Mouse (Mus musculus) gastrocnemius, adult 18-20 months (tissue): ENCODE data around the gene Rhobtb3. TPM values are rescaled to one million over a fixed set of nuclear protein-coding genes. Genes with fewer than 3 reads are reported as not detected.
"Not testable (repeated sequence)": the region's sequence is repeated elsewhere in the genome, so short reads cannot be mapped to it uniquely, and the experiment has no call there.

ENCODE experiments used
- DNase-seq: peaks from one replicate; pipeline ENCODE4 v3.0.0; 2021; ENCODE audit warnings: low spot score
- total RNA-seq, 2 experiments: library from RNA; stranded (reverse); gene quantifications; 2 replicates each; pipeline ENCODE4 v1.2.3; 2021

The Rhobtb3 gene
- total RNA-seq, 2 experiments from 2014 or later = 15.4 to 19.0 TPM

DNA sequence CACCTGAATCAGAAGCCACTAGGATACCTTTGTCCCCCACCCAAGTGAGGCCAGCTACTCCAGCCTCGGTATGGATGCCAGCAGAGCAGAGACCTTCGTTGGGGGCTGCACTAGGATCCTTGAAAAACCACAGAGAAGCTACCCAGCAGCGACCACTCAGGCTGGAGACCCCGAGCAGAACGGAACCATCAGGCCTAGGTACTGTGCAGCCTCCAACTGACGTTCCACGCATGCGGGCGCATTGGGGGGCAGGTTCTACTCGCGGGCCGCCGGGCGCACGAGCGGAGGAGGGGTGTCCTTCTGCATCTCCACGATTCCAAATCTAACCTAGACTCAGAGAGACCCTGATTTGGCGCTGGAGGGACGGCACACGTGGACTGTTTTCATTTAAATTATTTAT, 13.7 kb downstream of the Rhobtb3 start:
- no peak for DNase-seq

DNA sequence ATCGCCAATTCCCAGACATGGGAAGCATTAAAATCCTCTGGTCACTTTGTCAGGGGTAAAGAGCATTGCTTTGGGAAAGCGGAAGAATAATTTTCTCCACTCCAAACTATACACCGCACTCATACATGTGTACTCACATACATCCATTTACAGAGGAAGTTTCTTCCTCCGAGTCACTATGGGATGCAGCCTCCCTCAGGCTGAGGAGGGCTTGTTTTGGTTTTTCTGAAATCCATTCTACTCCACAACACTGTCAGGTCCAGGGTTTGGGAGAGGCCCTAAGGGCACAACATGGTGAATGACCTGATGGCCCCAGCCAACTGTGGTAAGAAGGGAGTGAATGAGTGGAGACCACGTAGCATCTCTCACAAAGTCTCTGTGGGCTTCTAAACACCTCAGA, 14.7 kb downstream of the Rhobtb3 start:
- DNase-seq = not testable (repeated sequence)

DNA sequence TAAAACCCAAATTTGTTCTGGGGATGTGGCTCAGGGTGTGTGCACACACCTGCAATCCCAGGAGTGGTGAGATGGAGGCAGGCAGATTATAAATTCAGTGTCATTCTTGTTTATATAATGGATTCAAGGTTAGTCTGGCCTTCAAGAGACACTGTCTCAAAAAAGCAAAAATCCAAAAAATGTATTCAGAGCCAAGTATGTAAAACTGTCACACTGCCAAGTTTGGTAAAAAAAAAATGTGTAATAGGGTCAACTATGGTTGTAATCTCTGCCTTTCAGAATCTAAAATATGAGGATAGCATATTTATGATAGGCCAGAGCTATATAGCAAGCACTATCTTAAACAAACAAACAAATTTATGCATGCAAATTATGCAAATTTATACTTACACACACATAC, 15.8 kb downstream of the Rhobtb3 start:
- no peak for DNase-seq

DNA sequence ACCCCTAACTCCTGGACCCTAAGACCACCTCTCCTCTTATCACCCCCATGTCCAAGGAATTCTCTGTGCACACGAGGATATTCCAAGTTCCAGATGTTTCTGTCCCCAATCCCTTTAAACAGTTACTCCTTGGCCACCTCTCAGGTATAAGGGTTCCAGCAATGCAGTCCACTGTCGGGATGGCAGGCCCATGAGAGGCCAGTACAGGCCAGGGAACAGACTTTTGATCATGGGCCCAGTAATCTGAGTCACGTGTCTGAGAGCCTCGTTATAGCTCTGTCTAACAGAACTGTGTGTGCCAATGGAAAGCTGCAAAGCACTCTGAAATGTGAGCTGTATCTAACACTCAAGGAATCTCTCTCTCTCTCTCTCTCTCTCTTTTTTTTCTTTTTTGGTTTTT, 29.6 kb downstream of the Rhobtb3 start:
- DNase-seq = peak; percentile 71

DNA sequence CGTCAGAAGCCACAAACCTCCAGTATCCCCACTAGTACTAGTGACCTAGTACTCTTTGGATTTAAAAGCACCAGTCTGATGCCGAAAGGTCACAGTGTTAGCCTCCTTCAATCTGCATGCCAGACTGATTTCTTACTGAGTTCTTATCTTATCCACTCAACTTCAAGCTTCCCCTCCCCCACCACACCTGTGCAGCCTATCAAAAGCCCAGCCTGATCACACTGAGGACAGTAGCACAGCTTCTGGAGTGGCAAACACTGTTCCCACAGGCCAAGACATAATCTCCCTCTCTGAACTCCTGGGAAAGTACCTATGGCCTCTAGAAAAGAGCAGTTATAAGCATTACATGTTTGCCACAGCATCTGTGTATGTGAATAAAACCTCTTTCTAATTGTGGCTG, 35.5 kb downstream of the Rhobtb3 start:
- no peak for DNase-seq

DNA sequence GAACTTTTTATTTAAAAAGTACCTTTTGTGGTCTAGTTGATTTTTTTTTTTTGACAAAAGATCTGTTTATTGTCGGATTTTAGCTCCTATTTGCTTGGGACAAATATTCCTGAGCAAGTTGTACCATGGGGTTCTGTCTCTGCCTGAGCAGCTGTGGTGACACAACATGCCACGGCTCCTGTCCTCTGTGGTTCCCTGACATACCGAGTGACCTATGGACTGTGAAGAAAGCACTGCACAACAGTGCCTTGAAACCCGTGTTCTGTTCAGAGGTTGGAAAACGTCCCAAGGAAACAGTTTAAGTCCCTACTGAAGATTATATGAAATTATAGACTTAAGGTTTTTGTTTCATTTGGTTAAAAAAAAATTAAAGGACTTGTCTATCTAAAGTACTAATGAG, 36.6 kb downstream of the Rhobtb3 start:
- DNase-seq = no peak

DNA sequence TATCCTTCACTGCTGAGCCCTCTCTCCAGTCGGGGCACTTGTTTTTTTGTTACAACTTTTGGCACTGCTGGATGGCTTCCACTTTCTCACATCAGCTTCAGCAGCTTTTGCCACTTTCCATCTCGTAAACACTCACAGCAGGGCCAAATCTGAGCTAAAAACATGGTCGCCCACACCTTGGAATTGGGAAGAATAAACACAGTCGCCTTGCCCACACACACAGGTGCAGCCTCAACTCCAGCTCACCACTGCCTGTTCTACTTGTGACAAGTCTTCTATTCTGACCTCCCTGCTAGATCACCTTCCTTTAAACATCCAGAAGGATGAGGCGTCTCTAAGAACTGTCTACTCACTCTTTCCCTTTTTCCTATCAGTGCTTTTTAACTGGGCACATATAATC, 39.1 kb downstream of the Rhobtb3 start:
- DNase-seq = no peak

DNA sequence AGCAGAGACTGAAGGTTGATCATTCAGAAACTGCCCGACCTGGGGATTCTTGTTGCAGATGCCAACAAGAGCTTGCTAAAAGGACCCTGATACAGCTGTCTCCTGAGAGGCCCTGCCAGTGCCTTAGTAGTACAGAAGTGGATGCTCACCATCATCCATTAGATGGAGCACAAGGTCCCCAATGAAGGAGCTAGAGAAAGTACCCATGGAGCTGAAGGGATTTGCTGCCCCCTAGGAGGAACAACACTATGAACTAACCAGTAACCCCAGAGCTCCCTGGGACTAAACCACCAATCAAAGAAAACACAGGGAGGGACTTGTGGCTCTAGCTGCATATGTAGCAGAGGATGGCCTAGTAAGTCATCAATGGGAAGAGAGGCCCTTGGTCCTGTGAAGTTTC, 42.8 kb downstream of the Rhobtb3 start:
- DNase-seq = not testable (repeated sequence)

DNA sequence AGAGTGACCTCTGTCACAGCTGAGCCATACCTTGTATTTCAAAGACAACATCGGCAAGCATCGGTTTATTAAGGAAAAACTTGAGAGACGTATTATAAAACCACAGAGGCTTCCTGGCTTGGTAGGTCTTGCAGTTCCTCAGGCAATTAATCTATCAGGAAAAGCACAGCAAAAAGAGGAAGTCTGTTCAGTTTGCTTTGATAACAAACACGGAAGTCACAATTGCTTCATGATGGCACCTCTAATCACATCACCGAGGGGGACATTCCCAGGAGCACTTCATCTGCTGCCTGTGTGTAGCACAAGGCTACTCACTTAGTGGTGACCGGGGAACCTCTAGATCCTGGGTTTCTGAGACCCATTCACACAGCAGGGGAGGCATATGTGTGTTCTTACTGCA, 50.8 kb downstream of the Rhobtb3 start:
- no peak for DNase-seq

DNA sequence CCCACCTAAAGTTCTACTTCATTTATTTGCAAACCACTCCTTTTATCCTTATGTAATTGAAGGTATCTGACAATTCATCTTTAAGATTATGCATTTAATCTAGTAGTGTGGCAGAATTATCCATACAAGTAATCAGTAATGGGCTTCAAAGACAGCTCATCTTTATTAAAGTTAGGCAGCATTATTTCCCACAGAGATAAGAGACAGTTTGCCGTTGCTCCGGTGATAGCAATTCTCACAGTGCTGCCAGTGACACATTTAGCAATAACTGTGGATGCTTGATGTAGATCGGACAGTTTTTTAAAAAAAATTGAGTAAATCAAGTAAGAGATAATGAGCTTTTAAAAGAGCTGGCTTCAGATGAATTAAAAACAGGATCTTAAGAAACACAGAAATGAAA, 51.4 kb downstream of the Rhobtb3 start:
- DNase-seq = no peak

DNA sequence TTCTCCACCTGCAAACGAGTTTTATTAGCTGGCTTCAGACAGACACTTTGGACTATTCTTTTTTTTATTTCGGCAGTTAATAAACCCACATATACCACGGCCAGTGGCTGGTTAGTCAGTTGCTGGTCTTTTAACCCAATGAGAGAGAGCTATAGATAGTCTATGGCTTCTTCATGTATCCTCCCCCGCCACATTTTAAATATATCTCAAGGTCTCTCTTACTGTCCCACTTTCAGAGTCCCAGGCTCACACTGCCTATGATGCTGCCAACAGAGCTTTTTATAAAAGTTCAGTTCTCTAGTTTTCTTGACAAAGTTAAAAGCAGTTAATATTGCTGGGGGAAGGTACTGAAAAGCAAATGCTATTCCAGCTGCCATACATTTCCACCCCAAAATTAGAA, 51.9 kb downstream of the Rhobtb3 start:
- no peak for DNase-seq

DNA sequence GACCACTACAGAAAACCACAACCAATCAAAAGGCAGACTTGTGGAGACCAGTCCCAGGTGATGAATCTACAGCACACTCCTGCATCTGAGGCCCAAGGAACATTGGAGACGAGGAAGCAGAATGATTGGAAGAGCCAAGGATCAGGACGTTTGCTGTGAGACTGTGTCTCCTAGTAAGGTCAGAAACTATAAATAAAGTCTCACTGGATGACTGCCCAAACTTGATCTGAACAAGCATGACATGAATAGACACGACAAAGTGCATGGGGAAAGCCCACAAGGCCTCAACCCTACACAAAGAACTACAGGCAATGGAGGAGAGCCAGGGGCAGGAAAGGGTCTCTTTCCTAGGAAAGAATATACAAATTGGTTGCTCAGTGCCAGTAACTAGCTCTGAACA, 59.9 kb downstream of the Rhobtb3 start:
- DNase-seq = peak; percentile 73

DNA sequence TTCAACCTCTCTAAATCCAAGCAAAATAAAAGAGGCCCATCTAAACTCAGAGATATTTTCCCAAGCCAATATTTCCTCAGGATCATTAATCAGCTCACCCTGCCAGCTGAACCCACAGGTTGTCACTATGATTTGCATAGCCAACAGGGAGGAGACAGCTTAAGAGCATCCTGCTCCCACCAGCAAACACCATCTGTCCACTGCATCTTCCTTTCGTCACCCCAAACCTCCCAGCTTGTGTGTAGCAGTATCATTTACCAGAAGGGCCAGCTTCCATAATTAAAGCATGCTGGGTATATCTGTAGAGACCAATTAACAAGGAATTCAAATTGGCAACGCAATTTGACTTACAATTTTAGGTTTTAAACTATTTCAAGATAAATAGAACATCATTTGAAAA, 63.2 kb downstream of the Rhobtb3 start:
- DNase-seq = no peak

DNA sequence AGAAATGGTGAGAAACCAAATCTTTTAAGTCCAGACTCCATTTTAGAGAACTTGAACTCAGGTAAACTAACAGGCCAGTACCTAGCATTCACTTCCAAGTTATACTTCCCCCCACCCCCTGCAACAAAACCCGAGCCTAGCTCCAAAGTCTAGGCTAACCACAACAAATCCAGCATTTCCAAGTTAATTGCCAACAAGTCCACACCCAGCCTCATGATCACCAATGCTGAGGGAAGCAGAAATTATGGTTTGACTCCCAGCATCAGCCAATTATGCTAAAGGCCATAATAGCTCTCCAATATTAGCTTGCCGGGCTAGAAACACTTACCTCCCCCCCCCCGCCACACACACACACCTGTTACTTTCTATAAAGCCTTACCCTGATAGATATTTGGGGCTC, 64.0 kb downstream of the Rhobtb3 start:
- DNase-seq = no peak

DNA sequence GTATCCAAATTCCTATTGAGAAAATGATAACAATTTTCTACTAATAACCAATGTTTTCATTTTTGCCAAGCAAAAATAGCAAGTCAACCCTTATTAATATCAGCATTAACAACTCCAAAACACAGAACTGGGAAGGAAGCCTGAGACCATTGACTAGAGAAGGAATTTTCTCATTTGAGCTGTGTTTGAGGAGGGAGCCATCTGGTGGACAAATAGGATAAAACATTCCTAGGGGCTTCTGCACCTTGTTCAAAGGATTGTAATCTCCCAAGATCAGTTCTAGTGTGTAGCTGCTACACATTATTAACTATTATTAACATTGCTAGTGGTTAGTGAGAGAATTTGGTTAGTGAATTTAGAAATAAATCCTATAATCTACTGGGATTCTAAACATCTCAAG, 65.8 kb downstream of the Rhobtb3 start:
- DNase-seq = peak; percentile 58

DNA sequence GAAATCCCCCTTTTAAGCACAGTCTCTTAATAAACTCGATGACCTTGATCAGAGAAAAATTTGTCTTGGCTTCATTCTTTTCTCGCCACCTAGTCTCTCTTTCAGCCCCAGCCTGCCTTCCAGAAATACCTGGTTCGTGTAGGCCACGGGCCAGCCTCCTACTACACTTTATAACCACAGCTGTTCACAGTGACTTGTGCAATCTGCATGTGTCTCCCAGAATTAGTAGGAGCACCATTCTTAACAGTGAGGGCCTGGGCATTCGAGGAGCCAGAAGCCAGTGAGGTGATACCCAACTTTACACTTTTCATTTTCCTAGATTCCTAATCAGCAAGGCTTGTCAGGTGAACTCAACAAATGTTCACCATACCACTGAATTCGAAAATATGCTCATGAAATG, 67.1 kb downstream of the Rhobtb3 start:
- no peak for DNase-seq

DNA sequence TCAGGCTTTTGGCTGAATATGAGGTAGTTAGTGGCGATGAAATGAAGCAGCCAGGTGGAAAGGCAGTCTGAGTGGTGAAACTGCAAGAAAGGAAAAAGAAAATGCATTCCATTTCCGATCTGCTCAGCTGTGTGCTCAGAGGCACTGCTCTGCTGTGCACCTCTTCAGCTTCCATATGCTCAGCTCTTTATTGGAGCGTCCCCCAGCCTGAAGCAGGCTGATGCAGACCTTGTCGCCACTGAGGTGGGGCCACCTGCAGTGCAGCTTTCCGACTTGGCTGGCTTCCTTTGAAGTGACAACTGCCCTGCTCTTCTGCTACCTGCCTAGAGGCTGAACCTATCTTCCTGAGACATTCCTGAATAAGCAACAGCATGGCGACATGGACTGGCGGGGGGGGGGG, 67.5 kb downstream of the Rhobtb3 start:
- DNase-seq = not testable (repeated sequence)

DNA sequence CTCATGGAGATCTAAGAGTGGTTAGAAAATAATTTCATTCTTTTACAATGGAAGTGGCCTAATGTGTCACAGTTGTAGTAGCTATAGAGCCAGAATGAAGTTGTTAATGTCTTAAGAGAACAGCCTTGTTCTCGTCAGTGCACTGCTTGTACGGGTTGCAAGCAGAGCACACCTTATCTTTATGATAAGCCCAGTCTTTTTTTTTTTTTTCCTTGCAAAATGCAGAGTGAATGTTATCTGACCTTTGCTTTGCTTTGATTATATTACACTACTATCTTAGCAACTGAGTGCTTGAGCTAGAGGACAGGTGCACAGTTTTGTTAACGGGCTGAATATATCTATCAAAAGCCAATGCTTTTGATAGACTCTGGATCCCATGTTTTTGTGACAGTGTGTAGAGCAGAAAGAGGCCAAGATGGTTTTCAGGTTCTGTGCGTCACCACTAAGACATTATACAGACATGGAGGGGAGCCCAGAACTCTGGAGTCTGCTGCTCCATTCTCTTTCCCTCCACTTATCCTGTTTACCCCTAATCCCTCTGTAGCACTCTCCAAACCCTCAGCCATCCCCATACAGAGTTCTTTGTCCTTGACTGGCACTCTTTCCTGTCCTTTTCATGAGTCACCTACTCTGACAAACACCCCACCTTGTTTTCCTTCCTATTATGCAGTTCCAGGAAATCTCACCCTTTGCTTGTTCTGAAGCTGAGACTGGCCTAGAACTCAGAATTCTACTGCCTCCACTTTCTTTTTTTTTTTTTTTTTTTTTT, 68.9 kb downstream of the Rhobtb3 start:
- no peak for DNase-seq

DNA sequence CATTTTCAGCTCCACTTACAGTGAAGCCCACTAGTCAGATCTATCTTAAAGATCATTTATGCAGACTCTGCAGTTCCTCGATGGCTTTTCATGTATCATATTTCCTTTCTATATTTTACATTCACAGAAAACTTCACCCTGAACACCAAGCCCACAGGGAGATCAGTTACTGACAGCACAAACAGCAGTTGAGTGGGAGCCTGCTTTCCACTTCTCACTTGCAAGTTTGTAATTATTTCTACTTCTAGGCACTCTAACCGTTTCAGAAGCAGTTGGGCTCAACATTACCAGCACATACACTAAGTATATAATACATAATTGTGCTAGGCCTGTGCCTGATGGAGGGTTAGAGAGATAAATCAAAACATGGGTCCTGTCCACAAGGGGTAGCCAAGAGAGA, 75.8 kb downstream of the Rhobtb3 start:
- no peak for DNase-seq

DNA sequence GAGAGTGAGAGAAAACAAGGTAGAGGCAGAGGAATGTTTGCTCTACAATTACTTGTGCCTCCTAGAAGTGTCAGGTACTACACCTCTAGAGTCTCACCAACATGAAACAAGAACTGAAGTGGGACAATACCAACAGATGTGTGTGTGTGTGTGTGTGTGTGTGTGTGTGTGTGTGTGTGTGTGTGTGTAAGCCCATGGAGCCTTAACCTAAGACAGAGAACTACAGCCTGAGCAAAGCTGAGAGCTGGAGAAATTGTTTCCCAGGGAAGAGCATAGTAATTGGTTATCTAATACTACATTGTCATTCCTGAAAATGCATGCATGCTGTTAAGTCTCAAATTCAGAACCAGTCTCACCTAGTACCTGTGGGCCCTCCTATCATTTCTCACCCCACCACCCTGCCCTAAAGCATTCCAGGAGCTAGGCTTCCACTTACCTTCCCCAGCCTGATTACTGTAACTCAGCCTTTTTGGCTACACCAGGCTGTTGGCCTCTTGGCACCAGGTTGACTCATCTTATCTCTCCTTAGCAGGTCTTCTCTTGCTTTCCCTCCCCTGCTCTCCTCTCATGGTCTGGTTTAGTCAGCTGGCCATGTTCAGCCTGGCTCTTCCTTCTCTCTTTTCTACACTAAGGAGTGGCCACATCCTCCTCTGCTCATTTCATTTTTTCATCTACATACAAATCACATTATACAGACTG, 78.1 kb downstream of the Rhobtb3 start:
- no peak for DNase-seq

DNA sequence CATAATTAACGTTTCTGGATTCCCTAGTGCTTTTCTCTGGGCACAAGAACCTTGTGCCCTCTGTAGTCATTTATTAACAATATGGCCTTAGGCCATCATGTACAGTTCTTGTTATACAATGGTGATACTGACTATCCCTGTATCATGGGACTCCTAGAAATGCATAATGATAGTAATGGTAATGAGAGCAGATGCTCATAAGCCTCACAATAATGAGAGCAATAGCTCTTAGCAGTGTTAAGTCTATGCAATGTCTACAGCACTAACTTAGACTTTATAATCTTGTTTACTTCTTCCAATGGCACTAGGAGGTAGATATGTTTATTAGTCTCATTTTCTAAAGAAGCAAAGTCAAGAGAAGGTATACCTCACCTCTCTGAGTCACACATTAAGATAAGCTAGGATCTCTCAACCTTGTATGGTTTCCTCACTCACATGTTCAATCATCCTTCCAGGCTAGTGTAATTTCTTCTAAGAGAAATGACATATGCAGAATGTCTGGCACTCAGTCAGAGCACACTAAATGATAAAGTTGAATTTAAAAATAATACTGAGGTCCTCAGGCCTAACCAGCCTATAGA, 84.4 kb downstream of the Rhobtb3 start:
- DNase-seq = no peak

DNA sequence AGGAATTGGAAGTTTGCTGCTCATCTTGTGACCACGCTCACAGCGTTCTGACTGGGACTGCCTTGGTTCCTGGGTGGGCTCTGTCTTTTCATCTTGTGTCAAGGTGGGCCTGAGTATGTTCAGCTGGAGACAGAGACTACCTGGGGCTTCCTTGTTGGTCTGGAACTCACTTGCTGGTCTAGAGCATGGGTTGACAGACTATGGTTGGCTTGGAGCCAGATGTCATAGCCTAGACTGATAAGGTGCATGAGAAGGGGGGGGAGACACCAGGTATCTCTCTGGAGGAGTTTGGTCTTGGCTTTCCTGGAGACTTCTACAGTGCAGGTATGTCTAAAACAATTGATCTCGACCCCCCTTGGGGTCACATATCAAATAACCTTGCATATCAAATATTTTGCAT, 90.6 kb downstream of the Rhobtb3 start:
- DNase-seq = no peak

DNA sequence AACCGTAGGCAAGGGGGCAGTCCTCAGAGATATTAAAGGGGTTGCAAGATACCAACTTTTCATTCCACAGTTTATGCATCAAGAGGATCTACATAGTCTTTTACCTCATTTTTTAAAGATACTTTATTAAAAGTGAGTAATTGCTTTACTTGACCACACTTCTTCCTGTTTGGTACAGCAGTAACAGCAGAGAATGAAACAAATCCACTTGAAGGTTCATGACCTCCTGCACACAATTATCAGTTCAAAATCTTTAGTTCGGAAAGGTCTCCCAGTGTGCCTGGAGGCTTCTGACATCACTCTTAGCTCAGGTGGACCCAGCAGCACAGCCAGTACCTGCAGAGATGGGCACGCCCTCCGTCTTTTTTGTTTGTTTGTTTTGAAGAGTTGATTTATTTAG, 91.7 kb downstream of the Rhobtb3 start:
- DNase-seq = no peak
